Mouse (Mus musculus) brain, embryonic 14.5 days (tissue): ENCODE measurements around the gene Camta1. TPM values are rescaled to one million over a fixed set of nuclear protein-coding genes. Genes with fewer than 3 reads are reported as not detected.

Experiments used
- DNase-seq: peaks from one replicate; pipeline ENCODE4 v3.0.0-alpha.2; 2011; ENCODE audit warnings: low read depth
- CTCF ChIP-seq: fragments of 200-500 bp; IDR thresholded peaks from 2 replicates; pipeline ENCODE4 v1.5.1; 2012; ENCODE audit warnings: inconsistent platforms, mild to moderate bottlenecking, moderate library complexity, borderline replicate concordance; ENCODE audit not compliant: insufficient read depth, insufficient read length; ENCODE audit errors: extremely low read depth
- POLR2A ChIP-seq: fragments of 200-500 bp; IDR thresholded peaks from 2 replicates; pipeline ENCODE4 v1.6.1; 2012; ENCODE audit warnings: mild to moderate bottlenecking, inconsistent platforms, borderline replicate concordance; ENCODE audit not compliant: poor library complexity, insufficient read depth, insufficient read length, severe bottlenecking; ENCODE audit errors: extremely low read depth
- polyA plus RNA-seq: library from polyadenylated mRNA; depleted of rRNA; stranded (reverse); fragments of >200 nt; gene quantifications from 2 replicates; pipeline ENCODE4 v1.2.3, GENCODE M21; 2012

Gene Camta1
- polyA plus RNA-seq, 1 experiment = 92.9 TPM

DNA sequence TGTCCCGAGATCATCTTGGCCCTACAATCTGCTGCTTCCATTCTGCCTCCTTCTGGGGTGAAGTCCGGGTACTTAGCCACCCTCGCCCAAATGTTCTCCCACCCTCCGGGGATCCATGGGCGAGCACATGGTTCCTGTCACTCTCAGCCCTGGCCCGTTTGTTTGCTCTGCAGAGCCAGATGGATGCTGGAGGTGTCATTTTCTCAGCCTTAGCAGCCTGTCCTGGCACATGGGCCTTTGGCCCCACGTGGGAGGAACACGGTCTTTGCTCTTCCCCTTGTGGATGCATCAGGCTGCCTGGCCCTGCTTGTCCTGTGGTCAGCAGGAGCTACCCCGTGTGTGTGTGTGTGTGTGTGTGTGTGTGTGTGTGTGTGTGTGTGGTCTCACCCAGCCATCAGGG, 560.3 kb downstream of the Camta1 start:
- TF ChIP-seq CTCF = no peak
- TF ChIP-seq POLR2A = no peak
- DNase-seq = peak; percentile 73

DNA sequence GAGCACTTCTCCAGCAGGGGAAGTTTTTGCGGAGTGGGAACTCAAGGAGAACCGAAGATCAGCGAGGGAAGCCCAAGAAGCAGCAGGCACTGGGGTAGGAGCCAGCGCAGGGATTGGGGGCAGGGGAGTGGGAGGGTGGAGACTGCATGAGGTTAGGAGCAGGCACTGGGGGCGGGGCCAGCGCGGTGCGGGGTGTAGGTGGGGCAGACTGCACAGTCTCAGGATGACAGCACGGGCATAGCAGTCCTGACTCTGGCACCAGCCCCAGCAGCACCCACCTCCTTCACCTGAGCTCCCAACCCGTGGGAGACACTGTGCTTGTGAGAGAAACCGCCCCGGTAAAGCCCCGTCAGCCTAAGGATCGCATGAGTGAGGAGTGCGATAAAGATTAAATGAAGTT, 561.0 kb downstream of the Camta1 start:
- TF ChIP-seq POLR2A = no peak
- TF ChIP-seq CTCF = no peak
- no peak for DNase-seq

DNA sequence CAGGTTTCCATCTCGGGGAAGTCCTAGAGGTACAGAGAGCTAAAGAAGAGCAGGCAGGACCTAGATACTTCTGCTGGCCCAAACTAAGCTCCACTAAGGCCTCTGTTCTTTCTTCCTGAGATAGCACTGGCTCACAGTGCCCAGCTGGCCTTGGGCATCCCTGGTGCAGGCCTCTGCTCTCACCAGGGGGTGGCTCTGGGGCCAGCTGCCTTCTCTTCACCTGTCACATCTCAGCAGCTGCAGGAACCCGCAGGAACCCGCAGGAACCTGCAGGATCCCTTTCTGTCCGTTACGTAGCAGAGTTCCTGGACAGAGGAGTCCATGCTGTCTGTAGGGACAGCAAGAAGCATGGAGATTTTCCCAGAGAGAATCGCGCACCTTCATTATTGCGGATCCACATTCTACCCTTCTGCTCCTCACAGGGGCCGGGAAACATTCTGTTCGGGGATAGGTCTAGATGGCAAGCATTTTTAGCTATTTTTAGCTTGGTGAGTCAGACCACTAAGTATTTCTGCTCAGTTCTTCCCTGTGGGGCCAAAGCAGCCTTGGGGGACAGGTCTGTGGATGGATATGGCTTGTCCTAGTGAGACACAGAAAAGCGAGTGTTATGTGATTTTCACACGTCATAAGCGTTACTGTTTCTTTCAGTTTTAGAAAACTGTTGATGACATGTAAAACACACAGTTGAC, 566.0 kb downstream of the Camta1 start:
- no peak for DNase-seq
- TF ChIP-seq POLR2A (no peak), CTCF (no peak)

DNA sequence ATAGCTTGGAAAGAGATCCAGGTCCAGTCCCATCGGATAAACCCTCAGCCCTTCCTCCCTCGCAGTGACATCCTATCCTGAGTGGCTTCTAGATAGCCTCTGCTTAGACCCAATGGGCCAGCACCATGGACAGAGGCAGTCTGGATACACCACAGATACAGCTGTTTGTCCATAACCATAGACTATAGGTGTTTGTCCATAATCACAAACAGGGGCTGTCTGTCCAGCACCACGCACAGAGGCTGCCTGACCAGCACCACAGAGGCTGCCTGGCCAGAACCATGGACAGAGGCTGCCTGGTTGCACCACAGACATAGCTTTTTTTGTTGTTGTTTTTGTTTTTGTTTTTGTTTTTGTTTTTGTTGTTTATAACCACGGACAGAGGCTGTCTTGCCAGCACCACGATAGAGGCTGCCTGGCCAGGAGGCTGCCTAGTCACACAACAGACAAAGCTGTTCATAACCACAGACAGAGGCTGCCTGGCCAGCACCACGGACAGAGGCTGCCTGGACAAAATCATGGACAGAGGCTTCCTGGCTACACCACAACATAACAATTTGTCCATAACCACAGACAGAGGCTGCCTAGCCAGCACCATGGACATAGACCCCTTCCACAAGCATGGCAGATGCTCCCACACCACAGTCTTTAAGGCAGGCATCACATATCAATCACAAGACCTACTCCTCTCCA, 572.6 kb downstream of the Camta1 start:
- DNase-seq = no peak

DNA sequence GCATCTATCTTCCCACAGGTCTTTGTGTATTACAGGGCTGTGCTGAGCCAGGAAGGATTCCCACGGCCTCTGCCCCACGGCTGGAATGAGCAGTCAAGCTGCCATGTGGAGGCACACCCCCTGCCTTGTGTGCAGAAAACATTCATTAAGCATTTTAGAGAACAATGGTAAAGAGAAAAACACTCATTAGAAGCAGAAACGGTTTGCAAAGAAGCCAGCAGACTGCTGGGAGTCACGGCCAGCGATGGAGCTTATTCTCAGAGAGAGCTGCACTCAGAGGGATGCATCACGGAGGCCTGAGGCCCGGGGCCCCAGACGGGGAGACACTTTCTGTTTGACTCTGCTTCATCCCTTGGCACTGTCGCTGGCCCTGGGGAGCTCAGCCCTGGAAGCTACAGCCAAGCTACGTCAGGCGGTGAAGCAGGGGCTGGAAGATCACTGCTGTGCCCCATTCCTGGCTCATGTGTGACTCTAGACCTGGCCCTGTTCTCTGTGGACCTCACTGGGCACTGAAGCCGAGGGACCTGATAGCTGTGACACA, 575.7 kb downstream of the Camta1 start:
- peak; percentile 63 for DNase-seq
- TF ChIP-seq CTCF (no peak), POLR2A (no peak)

More for the DNA sequence above, 572.6 kb downstream of the Camta1 start:
- TF ChIP-seq CTCF (no peak), POLR2A (no peak)

DNA sequence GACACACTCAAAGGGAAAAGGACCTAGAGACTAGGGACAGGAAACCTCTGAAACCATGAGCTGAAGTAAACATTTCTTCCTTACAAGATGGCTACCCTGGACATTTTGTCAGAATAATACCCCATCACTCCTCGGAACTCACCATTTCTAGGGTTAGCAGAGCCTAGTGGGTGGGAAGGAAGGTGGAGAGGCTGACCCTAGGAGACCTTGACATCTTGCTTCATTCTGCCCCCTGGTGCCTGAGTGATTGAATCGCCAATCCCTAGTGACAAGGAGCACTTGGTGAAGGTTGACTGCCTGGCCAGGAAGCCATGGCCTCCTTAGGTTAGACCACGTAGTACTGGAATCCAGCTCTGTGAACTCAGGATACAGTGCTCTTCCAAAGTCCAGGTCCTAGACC, 576.2 kb downstream of the Camta1 start:
- DNase-seq = no peak
- TF ChIP-seq POLR2A = no peak
- TF ChIP-seq CTCF = no peak

DNA sequence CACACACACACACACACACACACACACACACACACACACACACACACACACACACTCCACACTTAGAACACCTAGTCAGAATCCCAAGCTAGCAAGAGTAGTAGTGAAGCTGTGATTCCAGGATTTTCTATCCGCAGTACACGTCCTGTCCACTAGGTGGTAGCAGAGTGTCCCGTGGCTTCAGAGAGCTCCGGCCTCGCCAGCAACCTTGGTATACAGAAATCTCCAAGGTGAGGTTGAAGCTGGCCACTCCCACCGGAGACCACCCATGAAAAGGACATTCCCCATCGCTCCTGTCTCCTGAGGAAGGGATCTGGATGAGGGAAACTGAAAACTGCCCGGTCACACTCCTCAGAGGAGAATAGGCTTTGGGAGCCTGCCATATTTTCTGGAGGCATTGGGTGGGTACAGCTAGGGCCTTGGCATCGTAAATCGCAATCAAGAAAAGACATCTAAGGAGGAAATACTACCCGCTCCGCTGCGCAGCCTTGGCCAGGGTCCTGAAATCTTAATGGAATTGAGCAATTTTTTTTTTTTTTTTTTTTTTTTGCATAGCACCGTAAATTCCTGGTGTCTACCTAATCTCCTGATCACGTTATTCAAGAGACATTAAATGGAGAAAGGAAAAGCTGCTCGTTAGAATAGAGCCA, 578.5 kb downstream of the Camta1 start:
- TF ChIP-seq POLR2A = no peak
- peak; percentile 90 for TF ChIP-seq CTCF
- DNase-seq = peak; percentile 68

DNA sequence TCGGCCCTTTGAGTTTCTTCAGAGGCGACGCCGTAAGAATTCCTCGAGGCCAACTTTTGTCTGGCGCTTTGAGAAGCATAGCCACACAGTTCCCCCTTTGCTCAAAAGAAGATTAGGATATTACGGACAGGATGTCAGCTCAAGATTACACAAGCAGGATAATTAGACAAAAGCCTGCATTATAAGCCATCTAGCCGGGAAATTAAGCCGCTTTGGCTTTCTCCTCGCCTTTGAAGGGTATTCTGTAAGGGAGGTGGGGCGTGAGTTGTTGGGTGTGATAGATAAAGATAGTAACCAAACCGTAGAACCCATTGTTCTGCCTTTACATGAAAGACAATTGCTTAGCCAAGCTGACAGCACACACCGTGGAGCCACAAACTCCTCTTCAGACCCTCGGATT, 579.6 kb downstream of the Camta1 start:
- TF ChIP-seq CTCF = no peak
- TF ChIP-seq POLR2A = no peak
- DNase-seq = peak; percentile 54

DNA sequence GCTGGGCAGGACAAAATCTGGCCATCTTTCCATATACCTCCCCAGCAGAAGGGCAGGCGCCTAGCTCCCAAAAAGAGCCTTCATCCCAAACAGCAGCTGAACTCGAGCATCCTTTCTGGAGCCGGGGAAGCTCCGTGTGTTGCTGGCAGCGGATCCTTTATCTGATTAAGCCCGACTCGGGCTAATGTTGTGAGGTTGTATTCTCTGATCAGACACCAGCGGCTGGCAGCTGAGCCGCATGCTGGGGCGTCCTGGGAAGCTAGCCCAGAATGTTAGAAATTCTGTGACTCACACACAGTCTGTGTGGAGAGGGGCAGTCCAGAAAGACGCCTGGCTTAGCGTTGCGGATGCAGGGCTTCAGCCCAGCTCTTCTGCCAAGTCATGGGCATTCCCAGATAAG, 586.4 kb downstream of the Camta1 start:
- peak; percentile 85 for DNase-seq
- TF ChIP-seq CTCF (no peak), POLR2A (no peak)

DNA sequence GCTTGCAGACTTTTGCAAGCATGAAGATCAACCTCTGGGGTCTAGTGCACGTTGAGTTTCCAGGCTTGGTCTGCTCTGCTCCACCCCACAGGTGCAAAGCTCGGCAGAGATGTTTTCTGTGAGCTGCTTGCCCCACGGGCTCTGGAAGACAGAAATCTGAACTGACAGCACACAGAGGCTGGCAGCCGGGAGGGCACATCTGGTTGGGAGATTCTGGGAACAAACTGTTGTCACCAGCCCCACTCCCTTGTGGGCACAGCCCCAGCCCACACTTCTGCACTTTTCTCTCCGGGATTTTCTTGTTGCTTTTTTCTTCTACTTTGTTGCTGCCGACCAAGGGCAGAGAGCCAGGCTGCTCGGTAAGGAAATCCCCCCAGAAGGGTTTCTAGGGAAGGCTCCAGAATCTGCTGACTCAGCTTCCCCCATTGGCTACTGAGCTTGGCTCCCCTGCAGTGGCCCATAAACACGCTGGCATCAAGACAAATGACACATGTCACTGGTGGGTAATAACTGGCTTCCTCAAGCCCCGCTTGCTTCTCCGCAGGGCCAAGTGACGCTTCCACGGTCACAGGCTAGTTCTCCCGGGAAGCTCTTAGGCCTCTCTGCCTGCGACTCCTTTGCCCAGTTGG, 597.8 kb downstream of the Camta1 start:
- peak; percentile 64 for DNase-seq
- TF ChIP-seq POLR2A = no peak
- TF ChIP-seq CTCF = no peak

DNA sequence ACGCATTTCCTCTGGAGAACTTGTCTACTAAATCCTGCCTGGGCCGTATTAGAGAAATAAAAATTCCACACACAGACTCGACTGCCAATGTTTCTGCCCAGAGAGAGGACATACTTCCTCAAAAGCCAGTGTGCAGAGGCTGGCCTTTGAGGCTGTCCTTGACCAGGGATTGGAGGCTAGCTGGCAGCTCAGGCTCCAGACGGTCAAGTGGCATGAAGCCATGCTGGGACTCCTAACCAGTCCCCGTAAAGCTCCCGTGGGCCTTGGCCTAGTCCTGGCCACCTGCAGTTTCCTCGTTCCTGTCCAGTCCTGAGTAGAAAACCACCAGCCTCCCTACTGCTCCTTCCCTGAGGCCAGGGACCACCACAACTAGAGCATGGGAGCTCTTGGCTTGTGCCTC, 598.6 kb downstream of the Camta1 start:
- TF ChIP-seq CTCF = no peak
- no peak for TF ChIP-seq POLR2A
- DNase-seq = no peak

DNA sequence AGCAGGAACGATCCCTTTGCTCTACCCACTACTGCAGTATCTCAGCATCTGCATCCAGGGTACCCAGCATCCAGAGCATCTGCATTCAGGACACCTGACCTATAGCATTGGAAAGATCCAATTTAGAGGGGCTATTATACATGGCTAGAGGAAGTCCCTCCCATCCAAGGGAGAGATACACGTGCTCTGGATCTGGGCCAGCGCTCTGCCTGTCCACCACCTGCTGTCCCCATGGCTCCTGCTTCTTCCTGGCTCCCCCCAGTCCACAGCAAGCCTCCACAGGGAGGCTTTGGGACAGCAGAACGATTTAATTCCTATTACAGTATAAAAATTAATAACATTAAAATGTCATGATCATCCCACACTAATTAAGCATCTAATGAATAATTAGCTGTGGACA, 605.1 kb downstream of the Camta1 start:
- no peak for TF ChIP-seq CTCF
- no peak for TF ChIP-seq POLR2A
- peak; percentile 43 for DNase-seq
